Mouse (Mus musculus) adrenal gland, postnatal 4 days (tissue): Measurements from ENCODE around the gene C7. TPM values are rescaled to one million over a fixed set of nuclear protein-coding genes. Genes with fewer than 3 reads are reported as not detected.

Source experiments
- DNase-seq, 2 experiments: peaks; one replicate each; pipeline ENCODE4 v3.0.0; 2021 to 2022; ENCODE audit warnings: low spot score in 2 of 2, mixed read lengths in 2 of 2
- total RNA-seq, 2 experiments: library from RNA; stranded (reverse); gene quantifications; 2 replicates each; pipeline ENCODE4 v1.2.3; 2021

The C7 gene
- total RNA-seq, 2 experiments from 2014 or later = 13.3 to 13.8 TPM

DNA sequence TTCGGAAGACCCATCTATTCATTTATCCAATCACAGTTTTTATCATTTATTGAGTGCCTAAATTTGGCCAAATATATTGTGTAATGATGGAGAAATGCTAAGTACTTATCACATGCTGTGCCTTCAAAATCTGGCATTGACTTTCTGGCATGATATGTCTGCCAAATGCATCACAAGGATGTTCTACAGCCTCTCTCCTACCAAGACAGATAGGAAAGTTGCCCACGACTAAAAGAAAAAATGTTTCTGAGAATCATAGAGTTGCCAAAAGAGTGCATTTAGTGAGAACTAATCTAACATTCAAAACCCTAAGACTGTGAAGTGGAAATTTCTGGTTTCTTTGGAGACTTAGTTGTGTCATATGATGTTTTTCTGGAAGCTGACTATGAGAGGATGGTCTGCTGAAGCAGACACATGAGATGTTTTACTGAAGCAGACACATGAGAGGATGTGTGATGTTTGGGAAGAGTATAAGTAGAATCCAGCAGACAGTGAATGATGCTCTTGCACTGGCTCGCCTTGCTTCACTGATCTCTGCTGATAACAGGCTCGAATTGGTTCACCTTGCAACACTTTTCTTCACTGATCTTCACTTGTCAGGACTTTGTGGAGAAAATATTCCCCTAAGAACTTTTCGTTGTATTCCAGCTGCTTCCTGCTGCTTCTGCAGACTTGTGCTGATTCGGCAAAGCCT is 59.9 kb downstream of the C7 start:
- no peak for DNase-seq

DNA sequence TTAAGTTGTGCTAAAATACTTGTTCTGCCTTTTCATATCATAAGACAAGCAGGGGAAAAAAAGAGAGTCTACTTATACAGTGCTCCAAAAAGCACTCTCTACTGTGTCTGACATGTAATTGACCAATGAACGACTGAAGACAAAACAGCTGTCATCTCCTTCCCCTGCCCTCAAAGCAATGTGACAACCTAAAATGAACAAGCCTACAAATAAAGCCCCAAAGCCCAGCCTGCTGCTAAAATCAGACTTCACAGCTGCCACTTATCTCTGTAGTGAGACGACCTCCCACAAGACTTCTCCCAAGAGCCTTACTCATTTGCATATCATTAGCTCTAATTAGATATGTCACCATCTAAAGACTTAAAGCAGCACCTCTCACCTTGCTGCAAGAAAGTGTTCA is 60.6 kb downstream of the C7 start:
- no peak for DNase-seq

GRCm38 (mm10) chr15:4973355-4973754 is 90.2 kb downstream of the C7 start:
- no peak for DNase-seq

Other genes with a start within 250 kb of the C7 start
- gene Mroh2b, start 165.0 kb downstream of the C7 start, total RNA-seq = not detected
- gene Card6, start 44.8 kb upstream of the C7 start, total RNA-seq = 1 to 10 TPM; 6.6 to 8.6 TPM
- 100 to 1,000 TPM; 526 to 531 TPM for gene Rpl37, start 52.9 kb upstream of the C7 start, total RNA-seq
- 10 to 100 TPM; 31.2 to 32.2 TPM for gene Prkaa1, start 80.1 kb upstream of the C7 start, total RNA-seq
- gene Ttc33, start 121.8 kb upstream of the C7 start, total RNA-seq = 10 to 100 TPM; 47.3 to 55.2 TPM
- gene Ptger4, start 180.4 kb upstream of the C7 start, total RNA-seq = 1 to 10 TPM; 2.0 to 3.1 TPM